Mouse (Mus musculus) right cerebral cortex, postnatal 36 days (tissue): ENCODE data around the gene Nup98.
A peak's percentile ranks its signal among the peaks of the same experiment; 100 is the strongest.

Experiments
- DNase-seq, 2 experiments: peaks; one replicate each; pipeline ENCODE4 v3.0.0; 2022; ENCODE audit warnings: low spot score in 2 of 2, mixed read lengths in 1 of 2

Gene Nup98

GRCm38 (mm10) chr7:102209756-102210721 is at the start of gene Nup98, which contains the start of gene Pgap2:
TSS of gene Nup98 (minus strand) at chr7:102210176.
TSS of gene Pgap2 (plus strand) at chr7:102210208.
- DNase-seq = peak; percentile 99 to 100

DNA sequence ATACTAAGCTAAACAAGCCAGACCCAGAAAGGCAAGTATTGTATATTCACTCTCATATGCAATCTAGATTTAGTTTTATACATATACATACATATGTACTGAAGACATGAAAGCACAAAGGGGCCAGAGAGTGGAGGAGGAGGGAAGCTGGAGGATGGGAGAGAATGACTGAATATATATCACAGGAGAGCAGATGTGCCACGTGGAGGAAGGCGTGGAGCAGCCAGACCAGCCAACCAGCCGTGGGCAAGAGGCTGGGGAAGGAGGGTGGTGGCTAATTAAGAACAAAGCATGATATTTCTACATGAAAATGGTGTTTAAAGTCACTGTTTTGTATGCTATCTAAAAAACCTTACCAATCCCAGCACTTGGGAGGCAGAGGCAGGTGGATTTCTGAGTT is 48.8 kb upstream of the Nup98 start:
- DNase-seq = no peak

GRCm38 (mm10) chr7:102258189-102258588 is 48.2 kb upstream of the Nup98 start:
- DNase-seq = peak; percentile 68 to 69

- no peak for DNase-seq
Observed at GRCm38 (mm10) chr7:102256636-102257035, 46.7 kb upstream of the Nup98 start.

DNA sequence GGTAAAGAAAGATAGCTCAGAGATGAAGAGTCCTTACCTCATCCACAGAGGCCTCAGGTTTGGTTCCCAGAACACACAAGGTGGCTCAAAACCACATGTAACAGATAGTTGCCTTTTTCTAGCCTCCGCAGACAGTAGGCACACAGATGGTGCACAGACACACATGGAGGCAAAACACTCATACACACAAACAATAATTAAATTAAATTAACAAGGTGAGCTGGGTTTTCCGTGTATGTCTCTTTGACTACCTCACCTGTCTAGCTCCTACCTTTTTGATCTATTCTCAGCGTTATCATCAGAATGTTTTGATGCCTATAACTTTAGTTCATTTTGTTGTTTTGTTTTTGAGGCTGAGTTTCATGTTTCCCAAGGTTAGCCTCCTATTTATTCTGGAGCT is 46.0 kb upstream of the Nup98 start, which contains the start of gene Rhog:
Rhog (minus strand) TSS at position 101 of the 400 bp plus-strand sequence.
- no peak for DNase-seq

DNA sequence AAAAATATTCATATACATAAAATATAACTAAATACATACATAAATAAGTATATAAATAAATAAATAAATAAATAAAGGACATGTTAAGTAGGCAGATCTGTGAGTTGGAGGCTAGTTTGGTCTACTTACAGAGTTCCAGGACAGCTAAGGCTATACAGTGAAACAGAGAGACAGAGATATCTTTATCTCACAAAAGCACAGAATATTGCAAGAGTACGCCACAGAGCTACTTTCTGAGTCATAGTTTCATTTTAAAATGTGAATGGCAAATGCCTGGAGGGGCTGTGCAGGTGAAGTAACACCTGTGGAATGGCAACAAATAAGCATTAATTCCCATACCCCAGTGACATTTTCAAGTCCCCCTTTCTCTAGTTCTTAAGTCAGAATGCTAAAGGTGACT is 43.7 kb upstream of the Nup98 start:
- DNase-seq = no peak

DNA sequence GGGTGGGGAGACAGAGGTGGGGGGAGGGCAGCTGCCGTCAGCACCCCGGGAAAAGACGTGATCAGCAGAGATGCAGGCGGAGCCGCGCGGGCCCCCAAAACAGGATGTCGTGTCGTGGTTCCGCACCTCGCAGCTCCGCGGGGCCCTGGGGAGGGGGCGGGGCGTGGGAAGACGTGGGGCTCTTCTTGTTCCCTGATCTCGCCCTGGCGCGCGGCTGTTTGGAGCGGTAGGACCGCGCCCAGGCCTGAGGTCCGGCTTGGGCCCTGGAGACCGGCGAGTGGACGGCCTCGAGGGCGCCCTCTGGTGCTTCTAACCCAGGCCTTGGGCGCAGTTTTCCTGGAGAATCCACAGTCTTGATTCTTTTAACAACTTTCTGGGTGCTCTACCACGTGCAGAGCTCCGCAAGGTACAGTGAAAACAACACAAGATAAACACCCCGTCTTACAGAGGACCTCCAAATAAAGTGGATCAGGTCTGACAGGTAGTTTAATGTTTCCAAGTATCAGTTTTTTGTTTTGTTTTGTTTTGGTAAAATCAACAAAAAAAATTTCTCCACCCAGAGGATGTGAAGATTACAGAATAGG is 40.7 kb upstream of the Nup98 start:
- peak; percentile 82 to 84 for DNase-seq

GRCm38 (mm10) chr7:102249896-102250630 is 40.1 kb upstream of the Nup98 start:
- DNase-seq = peak in 1 of 2 experiments; percentile 37

GRCm38 (mm10) chr7:102249531-102249895 is 39.5 kb upstream of the Nup98 start:
- DNase-seq = no peak

DNA sequence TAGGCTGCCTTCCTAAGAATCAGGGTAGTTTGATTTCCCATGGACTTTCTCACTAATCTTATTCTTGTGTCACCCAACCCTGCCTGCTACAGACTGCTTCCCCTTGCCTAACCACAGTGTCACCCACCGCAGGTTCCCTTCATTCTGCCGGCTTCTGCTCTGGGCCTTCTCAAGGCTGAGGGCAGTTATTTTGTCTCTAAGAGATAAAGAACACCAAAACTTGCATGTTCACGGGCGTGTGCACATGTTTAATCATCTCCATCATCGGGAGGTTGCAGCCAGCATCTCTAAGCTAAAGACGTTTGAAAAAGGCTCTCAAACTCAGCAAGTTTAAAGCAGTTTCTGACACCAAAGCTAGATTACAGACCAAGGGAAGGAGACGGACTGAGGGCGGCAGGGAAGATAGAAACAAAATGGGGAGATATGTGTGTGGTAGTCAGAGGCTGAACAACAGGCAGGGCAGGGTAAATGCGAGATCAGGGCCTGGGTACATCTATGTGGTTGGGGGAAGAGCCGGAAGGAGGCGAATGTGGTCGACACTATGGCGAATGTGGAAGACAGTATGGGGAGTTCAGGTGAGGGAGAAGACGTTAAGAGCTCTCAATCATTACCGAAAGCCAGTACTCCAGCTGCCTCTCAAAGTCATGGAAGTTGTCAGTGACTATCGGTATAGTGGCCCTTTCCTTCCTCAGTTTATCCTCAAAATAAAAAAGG is 38.9 kb upstream of the Nup98 start:
- no peak for DNase-seq

DNA sequence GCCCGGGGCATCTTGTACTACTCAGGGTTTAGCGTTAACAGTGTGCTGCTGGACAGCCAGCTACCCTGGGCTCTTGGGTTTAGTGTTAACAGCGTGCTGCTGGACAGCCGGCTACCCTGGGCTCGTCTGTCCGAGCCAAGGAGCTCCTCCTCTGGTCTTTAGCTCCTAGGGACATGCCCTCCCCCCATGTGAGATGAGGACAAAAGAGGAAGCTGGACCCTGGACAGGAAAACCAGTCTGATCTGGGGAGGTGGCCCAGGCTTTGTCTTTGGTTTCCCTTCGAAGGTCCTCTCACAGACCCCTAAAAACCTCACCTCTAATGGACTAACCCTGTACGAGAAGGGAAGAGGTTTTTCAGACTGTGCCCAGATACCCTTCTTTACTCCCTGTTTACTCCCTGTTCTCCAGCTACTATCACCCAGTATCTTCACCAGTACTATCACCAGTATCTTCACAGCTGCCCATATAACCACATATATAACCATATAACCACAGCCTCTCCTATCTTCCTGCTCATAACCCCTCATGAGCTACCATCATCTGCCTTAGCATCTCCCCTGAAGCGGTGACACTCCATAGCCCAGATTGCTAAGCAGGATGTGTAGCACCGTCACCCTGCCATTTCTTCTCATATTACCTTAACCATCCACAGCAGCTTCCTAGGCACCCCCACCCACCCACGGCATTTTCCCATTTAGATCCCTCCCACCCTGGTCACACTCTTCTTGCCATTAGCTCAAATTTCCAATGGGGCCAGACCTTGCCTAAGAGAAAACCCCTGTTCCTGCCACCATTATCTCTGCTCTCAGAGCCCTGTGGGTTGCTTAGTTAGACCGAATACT is 37.2 kb upstream of the Nup98 start:
- no peak for DNase-seq

DNA sequence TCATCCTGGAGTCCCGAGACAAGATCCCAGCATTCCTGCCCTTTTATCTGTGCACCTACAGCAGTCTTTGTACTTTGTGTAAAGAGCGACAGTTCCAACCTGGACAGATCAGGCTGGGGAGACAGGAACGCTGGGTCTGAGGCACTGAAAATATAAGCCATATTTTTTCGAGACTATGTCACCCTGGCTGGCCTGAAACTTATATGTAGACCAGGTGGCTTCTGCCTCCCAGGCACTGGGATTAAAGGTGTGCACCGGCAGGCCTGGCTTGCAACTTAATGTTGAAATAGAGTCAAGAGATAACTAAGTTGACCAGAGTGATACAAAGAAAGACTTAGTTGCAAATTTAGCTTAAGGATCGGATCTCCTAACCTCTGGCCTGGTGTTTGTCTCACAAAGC is 36.3 kb upstream of the Nup98 start:
- DNase-seq = no peak

DNA sequence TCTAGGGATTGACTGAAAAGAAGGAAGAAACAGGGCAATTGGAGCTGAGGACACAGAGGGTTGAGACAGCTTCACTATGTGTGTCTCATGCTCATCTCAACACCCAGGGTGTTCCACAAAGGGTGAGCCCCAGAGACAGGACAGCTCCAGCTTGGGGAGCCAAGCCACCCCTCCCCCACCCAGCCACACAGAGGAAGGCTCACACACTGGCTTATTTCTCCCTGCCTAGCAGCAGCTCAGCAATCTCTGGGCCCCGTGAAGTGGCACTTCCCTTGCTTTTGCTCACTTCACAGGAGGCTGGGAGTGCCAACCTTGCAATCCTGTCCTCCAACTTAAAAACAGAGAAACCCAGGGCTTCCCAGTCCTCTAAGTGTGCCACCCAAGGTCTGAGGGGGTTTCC is 35.8 kb upstream of the Nup98 start:
- no peak for DNase-seq

DNA sequence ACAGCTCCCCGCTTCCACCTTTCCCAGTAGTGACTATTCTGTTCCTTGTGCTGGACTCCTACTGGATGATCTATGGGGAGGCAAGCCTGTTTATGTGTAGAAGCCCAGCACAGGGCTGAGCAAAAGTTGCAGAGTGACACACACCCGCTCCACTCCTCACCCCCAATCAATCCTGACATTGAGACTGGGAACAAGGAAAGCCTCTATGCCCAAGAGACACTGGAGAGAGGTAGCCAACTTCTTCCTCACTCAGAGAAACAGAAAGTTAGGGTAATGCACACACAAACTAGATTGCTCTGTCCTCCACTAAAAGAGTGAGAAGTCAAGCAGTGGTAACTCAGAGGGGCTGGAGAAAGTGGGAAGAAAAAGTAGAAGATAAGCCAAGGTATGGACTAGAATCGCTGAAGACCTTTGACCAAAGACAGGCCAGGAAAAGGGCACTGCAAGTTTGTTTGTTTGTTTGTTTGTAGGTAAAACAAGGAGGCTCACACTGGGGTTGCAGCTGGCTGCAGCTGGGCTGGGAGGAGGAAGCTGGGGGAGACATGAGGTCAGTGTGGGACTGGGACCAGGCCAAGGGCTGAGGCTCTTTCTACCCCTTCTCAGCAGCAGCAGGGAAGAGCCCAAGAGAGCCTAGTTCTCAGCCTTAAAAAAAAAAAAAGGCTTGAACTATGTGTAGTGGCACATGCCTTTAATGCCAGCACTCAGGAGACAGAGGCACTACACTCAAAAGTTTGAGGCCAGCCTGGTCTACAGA is 35.0 kb upstream of the Nup98 start:
- no peak for DNase-seq

DNA sequence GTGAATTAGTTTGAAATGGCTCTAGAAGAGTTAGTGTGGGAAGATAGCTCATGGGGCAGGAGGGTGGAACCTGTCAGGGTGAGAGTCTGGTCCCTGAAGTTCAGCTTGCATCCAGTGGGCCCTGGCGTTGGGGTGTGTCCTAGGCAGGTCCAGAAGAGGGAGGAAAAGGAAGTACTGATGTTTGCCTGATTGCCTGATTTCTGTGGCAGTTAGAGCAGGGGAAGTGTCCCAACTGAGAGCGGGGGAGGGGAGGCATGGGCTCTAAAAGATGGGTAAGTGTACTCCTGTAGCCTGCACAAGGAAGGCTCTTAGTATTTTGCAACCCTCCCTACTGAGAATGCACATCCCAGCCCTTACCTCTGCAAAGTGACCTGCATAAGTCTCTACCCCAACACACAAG is 33.9 kb upstream of the Nup98 start:
- no peak for DNase-seq

GRCm38 (mm10) chr7:102242917-102243316 is 32.9 kb upstream of the Nup98 start:
- DNase-seq = no peak

DNA sequence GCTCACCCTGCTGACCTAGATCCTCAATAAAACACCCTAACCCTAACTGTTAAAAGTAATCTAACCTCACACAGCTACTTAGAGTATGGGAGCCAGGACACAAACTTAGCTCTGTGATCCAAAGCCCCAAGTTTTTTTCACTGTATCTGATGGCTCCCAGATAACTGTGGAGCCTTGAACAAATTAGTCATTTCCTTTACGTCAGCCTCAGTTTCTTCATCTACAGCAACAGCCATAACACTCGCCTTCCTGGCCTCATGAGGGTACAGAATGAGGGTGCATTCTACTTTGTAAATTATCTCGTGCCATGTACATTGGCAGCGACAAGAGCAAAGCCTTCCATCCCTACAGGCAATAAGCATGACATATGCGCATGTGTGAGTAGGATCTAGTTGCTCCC is 32.4 kb upstream of the Nup98 start:
- no peak for DNase-seq

GRCm38 (mm10) chr7:102239591-102239990 is 29.6 kb upstream of the Nup98 start:
- DNase-seq = no peak

DNA sequence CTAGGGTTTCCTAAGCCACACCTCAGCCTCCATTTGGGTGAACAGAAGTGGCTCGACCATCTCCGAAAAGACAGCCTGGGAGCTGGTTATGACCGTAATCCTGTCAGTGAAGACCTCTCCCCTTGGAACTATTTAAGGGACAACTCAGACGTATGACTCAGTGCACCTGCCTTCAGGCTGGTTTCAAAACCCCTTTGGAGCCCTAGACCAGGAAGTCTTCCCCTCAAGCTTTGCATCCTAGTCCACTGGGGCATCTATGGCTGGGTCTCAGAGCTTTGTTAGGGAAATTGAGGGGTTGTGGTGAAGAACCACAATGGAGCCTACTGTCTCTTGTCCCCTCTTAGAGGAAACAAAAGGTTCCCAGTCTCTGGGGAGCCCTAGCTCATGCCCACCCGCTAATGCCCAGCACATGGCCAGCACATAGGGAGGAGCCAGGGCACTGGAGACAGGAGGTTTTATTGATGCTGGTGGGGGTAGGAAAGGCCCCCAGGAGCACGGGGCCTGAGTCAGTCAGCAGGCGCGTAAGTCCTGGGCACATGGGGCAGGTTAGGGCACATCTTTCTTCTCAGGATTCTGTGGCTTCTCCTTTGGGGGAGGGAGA is 28.8 kb upstream of the Nup98 start:
- DNase-seq = no peak

DNA sequence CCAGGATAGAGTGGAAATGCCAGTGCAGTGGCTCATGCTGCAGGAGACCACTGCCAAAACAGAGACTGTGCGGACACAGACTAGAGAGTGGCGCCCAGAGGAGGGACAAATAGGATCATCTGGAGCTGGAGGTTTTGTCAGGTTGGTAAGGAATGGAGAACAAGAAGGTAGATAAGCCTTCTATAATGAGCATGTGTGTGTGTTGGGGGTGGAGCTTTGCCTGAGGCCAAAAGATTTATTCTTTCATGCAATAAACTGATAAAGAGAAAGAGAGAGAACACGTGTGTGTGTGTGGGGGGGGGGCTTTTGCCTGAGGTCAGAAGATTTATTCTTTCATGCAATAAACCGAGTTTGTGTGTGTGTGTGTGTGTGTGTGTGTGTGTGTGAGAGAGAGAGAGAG is 23.1 kb upstream of the Nup98 start:
- DNase-seq = no peak
